Mouse (Mus musculus) C2C12 (cell line): Measurements from ENCODE around the gene Brsk1.

Experiments
- CEBPB ChIP-seq: IDR thresholded peaks from one replicate; pipeline ENCODE4 v1.6.1; 2011; ENCODE audit warnings: low read depth, mild to moderate bottlenecking, control low read depth, moderate library complexity
- CTCF ChIP-seq: IDR thresholded peaks from one replicate; pipeline ENCODE4 v1.5.1; 2011; ENCODE audit not compliant: control insufficient read depth, insufficient read depth, insufficient read length
- FOSL1 ChIP-seq: IDR thresholded peaks from one replicate; pipeline ENCODE4 v1.8.0; 2011; ENCODE audit warnings: mild to moderate bottlenecking, low read length; ENCODE audit not compliant: poor library complexity, insufficient read depth, severe bottlenecking
- MAX ChIP-seq: IDR thresholded peaks from one replicate; pipeline ENCODE4 v1.6.1; 2011; ENCODE audit warnings: mild to moderate bottlenecking, control low read depth
- MYOD1 ChIP-seq: IDR thresholded peaks from one replicate; pipeline ENCODE4 v1.6.1; 2011; ENCODE audit warnings: low read depth; ENCODE audit not compliant: control insufficient read depth, insufficient read length
- MYOG ChIP-seq: IDR thresholded peaks from one replicate; pipeline ENCODE4 v1.6.1; 2011; ENCODE audit not compliant: control insufficient read depth, insufficient read length; ENCODE audit errors: extremely low read depth
- USF1 ChIP-seq: IDR thresholded peaks from one replicate; pipeline ENCODE4 v1.6.1; 2011; ENCODE audit warnings: low read depth, mild to moderate bottlenecking, control low read depth, moderate library complexity

DNA sequence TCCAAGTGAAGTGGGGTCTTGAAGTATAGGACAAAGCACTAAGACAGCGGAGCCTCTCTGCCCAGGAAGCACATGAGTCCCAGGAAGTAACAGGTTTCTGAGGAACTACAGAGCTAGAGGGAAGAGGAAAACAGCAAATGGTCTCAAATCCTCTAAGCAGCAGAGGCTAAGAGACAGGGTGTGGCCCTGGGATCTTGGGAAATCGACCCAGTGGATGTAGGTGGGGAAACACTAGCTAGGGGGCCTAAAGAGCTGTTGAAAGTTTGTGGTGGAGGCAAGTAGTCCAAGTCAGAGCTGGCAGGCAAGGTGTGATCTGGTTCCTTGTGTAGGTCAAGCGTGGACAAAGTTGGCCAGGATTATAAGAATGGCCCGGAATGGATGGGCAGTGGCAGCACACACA lies 57.9 kb downstream of the Brsk1 start:
- TF ChIP-seq CTCF (no peak), MAX (no peak), MYOD1 (no peak), USF1 (no peak), FOSL1 (no peak), MYOG (no peak), CEBPB (no peak)
